Mouse (Mus musculus) intestine, embryonic 15.5 days (tissue): Measurements from ENCODE around the gene D3Ertd751e. TPM values are rescaled to one million over a fixed set of nuclear protein-coding genes. Genes with fewer than 3 reads are reported as not detected.

Source experiments
- ATAC-seq: fragments of 200-750 bp; cut with Nextera tagmentation; 2 replicates; pipeline ENCODE4 v1.8.0; 2017; ENCODE audit warnings: moderate TSS enrichment, moderate library complexity
- H3K27ac ChIP-seq: fragments of 300-500 bp; sonication (generic); 2 replicates; pipeline ENCODE4 v1.5.1; 2015; ENCODE audit warnings: mild to moderate bottlenecking, inconsistent platforms
- H3K27me3 ChIP-seq: fragments of 300-500 bp; sonication (generic); replicated peaks from 2 replicates; pipeline ENCODE4 v1.6.1; 2015; ENCODE audit warnings: inconsistent platforms
- H3K36me3 ChIP-seq: fragments of 300-500 bp; sonication (generic); 2 replicates; pipeline ENCODE4 v1.6.1; 2015; ENCODE audit warnings: inconsistent platforms
- H3K4me1 ChIP-seq: fragments of 300-500 bp; sonication (generic); replicated peaks from 2 replicates; pipeline ENCODE4 v1.6.1; 2015; ENCODE audit warnings: inconsistent platforms
- H3K4me2 ChIP-seq: fragments of 300-500 bp; sonication (generic); replicated peaks from 2 replicates; pipeline ENCODE4 v1.6.1; 2015; ENCODE audit warnings: mild to moderate bottlenecking, inconsistent platforms
- H3K4me3 ChIP-seq: fragments of 300-500 bp; sonication (generic); replicated peaks from 2 replicates; pipeline ENCODE4 v1.5.1; 2015; ENCODE audit warnings: inconsistent platforms
- H3K9ac ChIP-seq: fragments of 300-500 bp; sonication (generic); 2 replicates; pipeline ENCODE4 v1.6.1; 2015; ENCODE audit warnings: inconsistent platforms
- H3K9me3 ChIP-seq: fragments of 300-500 bp; sonication (generic); 2 replicates; pipeline ENCODE4 v1.6.1; 2016; ENCODE audit warnings: inconsistent platforms
- WGBS: fragments of 180-500 bp; shearing (Covaris S2); methylation state at CpG from one replicate; pipeline ENCODE4 v1.1.7; 2015; 5-methylcytosine and 5-hydroxymethylcytosine counted together
- polyA plus RNA-seq: library from polyadenylated mRNA; unstranded; fragments of >200 nt; fragmentation: Nextera tagmentation; extraction: Ambion mirVana; gene quantifications from 2 replicates; pipeline ENCODE4 v1.2.1, GENCODE M21; 2015

D3Ertd751e gene
- 17.4 and 19.1 TPM in 2 replicates for polyA plus RNA-seq

DNA sequence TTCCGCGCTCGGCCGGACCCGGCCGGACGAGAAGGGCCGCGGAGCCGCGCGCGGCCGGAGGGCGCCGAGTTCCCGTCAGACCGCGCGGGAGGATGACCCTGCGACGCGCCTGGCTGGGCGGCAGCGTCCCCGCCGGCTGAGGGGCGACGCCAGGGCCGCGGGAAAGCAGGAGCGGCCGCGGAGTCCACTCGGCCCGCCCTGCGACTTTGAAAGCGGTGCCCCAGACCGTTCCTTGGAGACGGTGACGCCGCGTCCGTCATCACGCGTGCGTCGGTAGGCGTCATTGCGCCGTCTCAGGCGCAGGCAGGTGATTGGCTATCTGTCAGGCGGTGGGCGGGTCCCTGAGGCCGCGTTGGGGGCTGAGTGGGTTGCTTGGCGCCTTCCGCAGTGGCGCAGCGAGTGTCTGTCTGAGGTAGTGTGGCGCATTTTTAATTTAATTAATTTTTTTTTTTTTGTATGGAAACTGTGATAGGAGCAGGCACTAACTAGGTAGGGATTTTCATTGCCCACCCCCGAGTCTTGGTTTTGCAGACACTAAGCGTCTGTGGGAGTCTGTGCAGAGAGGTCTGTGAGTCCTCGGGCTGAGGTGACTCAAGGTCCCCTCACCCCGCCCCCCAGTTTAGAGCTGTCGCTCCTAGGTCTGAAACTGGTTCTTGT, at the start of gene D3Ertd751e, which contains the start of gene Sclt1:
TSS of gene D3Ertd751e (plus strand) at position 334 of the 657 bp plus-strand sequence.
TSS of gene Sclt1 (minus strand) at position 237 of the 657 bp plus-strand sequence.
- H3K9ac ChIP-seq = peak within 1 kb of the TSS; percentile 64
- H3K27me3 ChIP-seq = no peaks in the 10 kb centered on the region
- H3K9me3 ChIP-seq = no peaks in the 10 kb centered on the region
- peak within 1 kb of the TSS; percentile 63 for H3K4me3 ChIP-seq
- H3K36me3 ChIP-seq = no peaks in the 10 kb centered on the region
- H3K4me2 ChIP-seq = peak within 1 kb of the TSS; percentile 65
- peak; percentile 100 for ATAC-seq
- H3K27ac ChIP-seq = peak within 1 kb of the TSS; percentile 80
- WGBS = under 1% methylated on average over 66 of the region's 66 CpGs
- no peaks in the 10 kb centered on the region for H3K4me1 ChIP-seq

DNA sequence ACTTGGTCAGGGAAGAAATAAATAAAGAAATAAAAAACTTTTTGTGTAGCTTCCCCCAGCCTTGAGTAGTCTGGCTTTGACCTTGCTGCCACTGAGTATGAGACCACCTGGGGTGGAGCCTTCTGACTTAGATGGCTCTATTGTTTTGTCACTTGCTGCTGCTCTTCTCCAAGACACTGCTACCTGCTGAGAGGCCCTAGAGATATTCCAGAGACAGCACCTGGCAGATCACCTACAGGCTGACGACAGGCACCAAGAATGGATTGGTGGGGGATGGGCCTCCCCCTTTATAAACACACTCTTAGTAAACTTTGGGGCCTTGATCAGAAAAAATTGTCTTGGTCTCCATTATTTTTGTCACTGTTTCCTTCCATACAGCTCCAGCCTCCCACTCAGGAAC, 46.7 kb upstream of the D3Ertd751e start:
- Histone ChIP-seq H3K4me3 (no peak overlapping the region), H3K4me1 (no peaks in the 10 kb centered on the region), H3K36me3 (no peaks in the 10 kb centered on the region), H3K9ac (no peak overlapping the region), H3K4me2 (no peak overlapping the region), H3K27me3 (no peaks in the 10 kb centered on the region), H3K27ac (no peak overlapping the region), H3K9me3 (no peaks in the 10 kb centered on the region)
- WGBS = 73% methylated on average over 1 of the region's 1 CpGs
- no peak for ATAC-seq

DNA sequence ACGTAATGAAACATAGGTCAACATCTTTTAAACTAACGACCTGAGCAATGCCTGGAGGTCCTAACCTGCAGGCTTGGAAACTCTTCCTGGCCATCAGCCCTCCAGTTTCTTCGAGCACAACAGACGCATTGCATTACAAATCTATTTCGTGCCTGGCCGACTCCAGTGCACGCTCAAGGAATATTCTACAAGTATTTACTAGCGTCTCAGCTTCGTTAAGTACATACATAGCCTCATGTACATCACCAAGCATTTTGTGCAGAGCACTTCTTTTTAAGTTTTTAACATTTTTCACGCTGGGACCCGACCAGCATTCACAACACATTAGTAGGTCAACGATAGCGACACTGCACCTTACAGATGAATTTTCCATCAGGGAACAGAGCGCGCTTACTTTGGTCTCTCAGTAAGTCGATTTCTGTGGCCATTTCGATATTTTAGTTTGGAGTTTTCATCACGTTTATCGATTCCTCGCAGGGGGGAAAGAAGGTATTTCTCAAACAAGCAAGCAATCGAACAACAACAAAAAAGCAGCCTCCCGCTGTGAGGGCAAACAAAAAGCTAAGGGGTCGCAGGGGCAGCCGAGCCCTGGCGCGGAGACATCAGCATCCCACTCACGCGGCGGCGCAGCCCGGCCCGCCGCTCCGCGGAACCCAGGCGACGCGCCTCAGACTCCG, 672 bp upstream of the D3Ertd751e start:
- H3K4me2 ChIP-seq = peak overlapping the region; percentile 65
- no peaks in the 10 kb centered on the region for H3K4me1 ChIP-seq
- peak overlapping the region; percentile 63 for H3K4me3 ChIP-seq
- H3K36me3 ChIP-seq = no peaks in the 10 kb centered on the region
- under 1% methylated on average over 39 of the region's 39 CpGs for WGBS
- H3K27ac ChIP-seq = peak overlapping the region; percentile 80
- H3K9ac ChIP-seq = peak overlapping the region; percentile 64
- ATAC-seq = 0 out of 2 replicates have a peak, but pooled peaks have one; percentile 10
- H3K27me3 ChIP-seq = no peaks in the 10 kb centered on the region
- H3K9me3 ChIP-seq = no peaks in the 10 kb centered on the region

DNA sequence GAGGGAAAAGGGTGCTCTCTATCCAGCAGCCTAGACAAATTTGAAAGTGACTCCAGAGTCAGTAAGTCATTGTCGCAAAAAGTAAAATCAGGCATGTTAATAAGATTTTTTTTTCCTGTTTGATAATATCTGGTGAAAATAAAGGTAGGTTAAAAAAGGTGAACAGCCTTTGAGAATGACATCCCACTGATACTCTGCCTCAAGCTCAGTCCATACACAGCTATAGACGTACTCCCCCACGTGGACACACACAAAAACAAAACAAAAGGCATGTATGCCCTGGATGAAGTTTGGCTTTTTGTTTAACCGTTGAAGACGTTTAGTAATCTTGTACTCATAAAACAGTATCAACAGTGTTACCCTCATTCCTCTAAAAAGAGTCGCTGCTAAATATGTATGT, 1.0 kb downstream of the D3Ertd751e start:
- no peak overlapping the region for H3K9ac ChIP-seq
- WGBS = 42% methylated on average over 6 of the region's 6 CpGs
- no peaks in the 10 kb centered on the region for H3K36me3 ChIP-seq
- no peak overlapping the region for H3K4me3 ChIP-seq
- no peaks in the 10 kb centered on the region for H3K4me1 ChIP-seq
- no peaks in the 10 kb centered on the region for H3K9me3 ChIP-seq
- H3K27me3 ChIP-seq = no peaks in the 10 kb centered on the region
- ATAC-seq = no peak
- peak overlapping the region; percentile 61 for H3K4me2 ChIP-seq
- H3K27ac ChIP-seq = no peak overlapping the region

DNA sequence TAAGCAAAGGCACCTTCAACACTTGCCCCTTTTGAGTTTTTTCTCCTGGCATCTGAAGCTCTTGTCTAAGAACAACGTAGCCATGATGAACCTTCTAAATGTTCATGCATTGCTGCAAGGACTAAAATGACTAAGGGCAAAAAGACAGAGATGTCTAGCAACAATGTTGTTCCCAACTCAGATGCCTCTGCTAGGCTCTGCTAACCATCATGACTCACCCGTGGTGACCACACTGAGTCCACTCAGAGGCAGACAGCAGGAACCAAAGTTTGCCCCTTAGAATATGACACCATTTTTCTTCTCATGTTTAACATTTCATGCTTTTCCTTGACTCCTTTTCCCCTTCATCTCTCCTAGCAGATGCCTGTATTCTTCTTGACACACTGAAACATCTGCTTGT, 12.1 kb downstream of the D3Ertd751e start:
- 83% methylated on average over 2 of the region's 2 CpGs for WGBS
- Histone ChIP-seq H3K27me3 (no peaks in the 10 kb centered on the region), H3K9me3 (no peaks in the 10 kb centered on the region), H3K4me2 (no peak overlapping the region), H3K4me1 (no peaks in the 10 kb centered on the region), H3K36me3 (no peaks in the 10 kb centered on the region), H3K9ac (no peak overlapping the region), H3K4me3 (no peak overlapping the region), H3K27ac (no peak overlapping the region)
- ATAC-seq = no peak

DNA sequence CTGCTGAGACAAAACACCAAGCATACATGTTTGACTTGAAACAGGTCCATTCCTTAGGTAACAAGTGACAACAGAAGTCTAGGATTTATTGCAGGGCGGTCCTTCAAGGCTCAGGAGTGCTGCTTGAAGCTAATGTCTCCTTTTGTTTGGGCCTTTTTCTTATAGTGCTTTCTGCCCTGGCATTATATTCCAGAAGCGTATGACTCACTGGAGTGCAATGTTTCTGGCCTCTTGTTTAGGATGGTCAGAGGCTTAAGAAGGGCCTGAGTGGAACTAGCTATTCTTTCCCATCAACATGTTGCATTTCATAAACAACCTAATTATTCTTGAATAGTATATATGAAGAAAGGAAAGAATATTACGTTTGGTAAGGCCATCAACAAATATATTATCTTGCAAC, 19.7 kb downstream of the D3Ertd751e start:
- Histone ChIP-seq H3K27me3 (no peaks in the 10 kb centered on the region), H3K9me3 (no peaks in the 10 kb centered on the region), H3K27ac (no peak overlapping the region), H3K36me3 (no peaks in the 10 kb centered on the region), H3K9ac (no peak overlapping the region), H3K4me1 (no peaks in the 10 kb centered on the region), H3K4me3 (no peak overlapping the region), H3K4me2 (no peak overlapping the region)
- no peak for ATAC-seq
- 84% methylated on average over 3 of the region's 3 CpGs for WGBS

DNA sequence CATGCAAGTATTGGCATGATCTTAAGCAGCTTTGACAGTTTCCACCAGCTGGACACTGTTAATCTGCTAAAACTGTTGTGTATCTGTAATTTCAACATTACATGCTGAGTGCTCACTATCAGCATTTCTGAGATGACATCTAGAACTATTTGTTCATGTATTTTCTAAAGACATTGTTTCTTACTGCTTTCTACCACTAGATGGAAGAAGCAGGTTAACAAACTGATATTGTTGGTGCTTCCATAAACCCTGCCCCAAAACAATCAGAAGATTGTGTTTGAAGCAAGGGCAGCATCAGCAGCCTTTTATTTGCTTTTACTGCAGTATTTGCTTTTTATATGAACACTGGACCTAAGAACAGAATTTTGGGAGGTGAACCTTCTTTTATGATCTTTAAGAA, 70.0 kb downstream of the D3Ertd751e start:
- H3K27ac ChIP-seq = no peak overlapping the region
- H3K27me3 ChIP-seq = no peaks in the 10 kb centered on the region
- H3K4me2 ChIP-seq = no peak overlapping the region
- H3K36me3 ChIP-seq = no peaks in the 10 kb centered on the region
- H3K4me1 ChIP-seq = no peaks in the 10 kb centered on the region
- no peak for ATAC-seq
- no peak overlapping the region for H3K9ac ChIP-seq
- H3K9me3 ChIP-seq = no peaks in the 10 kb centered on the region
- no peak overlapping the region for H3K4me3 ChIP-seq

Other genes with a start within 250 kb of the D3Ertd751e start
- gene Jade1, start 186.9 kb upstream of the D3Ertd751e start, polyA plus RNA-seq = 21.8 and 24.1 TPM in 2 replicates
- 15.7 and 16.9 TPM in 2 replicates for gene Sclt1, start 97 bp upstream of the D3Ertd751e start, polyA plus RNA-seq